In the genomic region with DNA sequence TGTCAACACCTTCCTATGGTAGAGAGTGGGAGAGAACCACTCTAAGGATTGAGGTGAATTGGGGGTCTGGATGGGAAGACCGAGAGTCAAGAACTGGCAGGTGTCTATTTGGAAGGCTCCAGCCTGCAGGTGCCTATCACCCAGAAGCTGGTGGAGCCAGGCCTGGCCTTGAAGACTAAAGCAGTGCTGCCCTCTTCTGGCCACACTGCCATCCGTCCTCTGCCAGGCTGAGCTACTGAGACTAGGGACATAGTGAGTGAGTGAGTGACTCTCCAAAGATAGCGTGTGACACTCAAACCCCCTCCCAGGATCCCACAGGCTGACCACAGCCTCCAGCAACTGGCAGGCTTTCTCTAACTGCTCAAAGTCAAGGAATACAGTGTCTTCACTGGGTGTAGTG, we compare ENCODE assay signal across 8 mouse cellular contexts. TPM values are rescaled to one million over a fixed set of nuclear protein-coding genes. Genes with fewer than 3 reads are reported as not detected.
DNase-seq lines count a peak whose midpoint lies in the region; ATAC-seq and TF ChIP-seq lines count a peak whose summit lies in the region.

No protein-coding gene starts in this region.

- H3K4me2 ChIP-seq in kidney, embryonic 16.5 days (replicated peaks; ENCODE audit: low read depth, low read length) = no peak overlapping the region
- no peak overlapping the region for H3K4me2 ChIP-seq in embryonic facial prominence, embryonic 11.5 days (ENCODE audit: low read depth, low read length)
- H3K4me2 ChIP-seq in midbrain, embryonic 16.5 days (ENCODE audit: low read length) = no peak overlapping the region

- TF ChIP-seq POLR2A in bone marrow, adult 2 months (IDR thresholded peaks at IDR 0.05; ENCODE audit: borderline replicate concordance, control insufficient read depth, low read depth, low read length) = no peak

- H3K9me3 ChIP-seq in kidney, embryonic 16.5 days (ENCODE audit: low read length) = no peaks in the 10 kb centered on the region
- no peaks in the 10 kb centered on the region for H3K9me3 ChIP-seq in embryonic facial prominence, embryonic 11.5 days (replicated peaks; ENCODE audit: control insufficient read depth, low read length)
- H3K9me3 ChIP-seq in midbrain, embryonic 16.5 days (replicated peaks; ENCODE audit: control insufficient read depth, low read length, poor library complexity, severe bottlenecking) = no peaks in the 10 kb centered on the region

- no peak overlapping the region for H3K4me3 ChIP-seq in kidney, embryonic 16.5 days (ENCODE audit: low read length)
- H3K4me3 ChIP-seq in bone marrow, adult 2 months (replicated peaks; ENCODE audit: control insufficient read depth, low read depth, low read length) = no peak overlapping the region
- H3K4me3 ChIP-seq in embryonic facial prominence, embryonic 11.5 days (ENCODE audit: low read depth, low read length) = no peak overlapping the region
- no peak overlapping the region for H3K4me3 ChIP-seq in midbrain, embryonic 16.5 days (ENCODE audit: low read depth, low read length)

- no peaks in the 10 kb centered on the region for H3K36me3 ChIP-seq in kidney, embryonic 16.5 days (ENCODE audit: insufficient read depth, low read length)
- H3K36me3 ChIP-seq in embryonic facial prominence, embryonic 11.5 days (replicated peaks; ENCODE audit: control insufficient read depth, insufficient read depth, low read depth, low read length) = no peaks in the 10 kb centered on the region
- no peaks in the 10 kb centered on the region for H3K36me3 ChIP-seq in midbrain, embryonic 16.5 days (ENCODE audit: control insufficient read depth, insufficient read depth, low read length)

- H3K27me3 ChIP-seq in kidney, embryonic 16.5 days (ENCODE audit: insufficient read depth, low read length) = no peaks in the 10 kb centered on the region
- H3K27me3 ChIP-seq in embryonic facial prominence, embryonic 11.5 days (ENCODE audit: control insufficient read depth, insufficient read depth, low read length) = no peaks in the 10 kb centered on the region
- H3K27me3 ChIP-seq in midbrain, embryonic 16.5 days (ENCODE audit: control insufficient read depth, insufficient read depth, low read depth, low read length) = no peaks in the 10 kb centered on the region

- WGBS in kidney, embryonic 16.5 days = 18% methylated on average over 3 of the region's 3 CpGs
- 15% methylated on average over 3 of the region's 3 CpGs for WGBS in bone marrow, adult 2 months
- 27% methylated on average over 3 of the region's 3 CpGs for WGBS in embryonic facial prominence, embryonic 11.5 days
- 14% methylated on average over 3 of the region's 3 CpGs for WGBS in midbrain, embryonic 16.5 days

- peak; percentile 76 for TF ChIP-seq CTCF in bone marrow, adult 2 months (IDR thresholded peaks at IDR 0.05; ENCODE audit: control insufficient read depth, insufficient read depth, low read length)

- intact Hi-C loops in left cerebral cortex, postnatal 10 days (cut with DNase I) = no loop called here

- no peak overlapping the region for H3K9ac ChIP-seq in kidney, embryonic 16.5 days (replicated peaks; ENCODE audit: low read length)
- H3K9ac ChIP-seq in embryonic facial prominence, embryonic 11.5 days (replicated peaks; ENCODE audit: low read length) = no peak overlapping the region
- no peak overlapping the region for H3K9ac ChIP-seq in midbrain, embryonic 16.5 days (ENCODE audit: low read depth, low read length)

- no peak for ATAC-seq in kidney, embryonic 16.5 days (ENCODE audit: low FRiP score, low TSS enrichment)
- no peak for ATAC-seq in embryonic facial prominence, embryonic 11.5 days (replicated peaks; ENCODE audit: insufficient number of reproducible peaks, low FRiP score, low TSS enrichment, low read depth)
- peak; percentile 66 to 67; a peak in 2 of 4 replicates for ATAC-seq in hematopoietic stem cell, adult 5-6 weeks (replicated peaks in 1 of 2; ENCODE audit: insufficient read depth in 1 of 2, low FRiP score in 2 of 2, low TSS enrichment in 1 of 2, low read depth in 1 of 2, poor library complexity in 2 of 2, severe bottlenecking in 2 of 2)
- ATAC-seq in midbrain, embryonic 16.5 days = peak; percentile 51; the same call in 1 of the 2 replicates

- peak; percentile 77 for DNase-seq in kidney, adult 18-20 months
- DNase-seq in embryonic facial prominence, embryonic 11.5 days (ENCODE audit: low spot score) = peak; percentile 78
- peak; percentile 78 to 85 for DNase-seq in left cerebral cortex, postnatal 10 days (ENCODE audit: extremely low spot score in 1 of 2, low spot score in 2 of 2)
- peak; percentile 55 for DNase-seq in telencephalon, adult 2 months (ENCODE audit: low read depth, low spot score)

- peaks cover 18% of the 10 kb centered on the region for H3K4me1 ChIP-seq in kidney, embryonic 16.5 days (ENCODE audit: insufficient read depth, low read length)
- no peaks in the 10 kb centered on the region; the same call in 1 of the 2 replicates for H3K4me1 ChIP-seq in bone marrow, adult 2 months (ENCODE audit: control insufficient read depth, insufficient read depth, low read length)
- no peaks in the 10 kb centered on the region for H3K4me1 ChIP-seq in embryonic facial prominence, embryonic 11.5 days (ENCODE audit: control insufficient read depth, insufficient read depth, low read length)
- H3K4me1 ChIP-seq in midbrain, embryonic 16.5 days (ENCODE audit: control insufficient read depth, insufficient read depth, low read length) = peaks cover 5% of the 10 kb centered on the region; the same call in 1 of the 2 replicates

- no peak overlapping the region for H3K27ac ChIP-seq in kidney, embryonic 16.5 days (ENCODE audit: low read length)
- no peak overlapping the region for H3K27ac ChIP-seq in bone marrow, adult 2 months (ENCODE audit: control insufficient read depth, insufficient read depth, low read depth, low read length, poor library complexity)
- H3K27ac ChIP-seq in embryonic facial prominence, embryonic 11.5 days (replicated peaks; ENCODE audit: low read depth, low read length) = no peak overlapping the region
- H3K27ac ChIP-seq in midbrain, embryonic 16.5 days (ENCODE audit: low read length) = no peak overlapping the region

RNA-seq across cellular contexts. Expression of a gene that starts 17.0 kb away (rescaled TPM):
- polyA plus RNA-seq in kidney, embryonic 16.5 days (2015; fragmentation: Nextera tagmentation; extraction: Ambion mirVana) = 0.26 and 0.32 TPM in 2 replicates
- not detected in 2 replicates for polyA plus RNA-seq in bone marrow, adult 2 months (2011; ENCODE audit: insufficient read depth, insufficient read length, low replicate concordance, missing spikeins)
- not detected in 2 replicates for polyA plus RNA-seq in embryonic facial prominence, embryonic 11.5 days (2014; fragmentation: Nextera tagmentation; extraction: Ambion mirVana)
- not detected in 2 replicates for total RNA-seq in hematopoietic stem cell, adult 5-6 weeks (2017)
- total RNA-seq in left cerebral cortex, postnatal 10 days (2021) = not detected
- polyA plus RNA-seq in midbrain, embryonic 16.5 days (2015; fragmentation: Nextera tagmentation; extraction: Ambion mirVana) = not detected in 2 replicates

RNA-seq across cellular contexts. Expression of a gene that starts 17.3 kb away (rescaled TPM):
- 30.5 and 32.6 TPM in 2 replicates for polyA plus RNA-seq in kidney, embryonic 16.5 days (2015; fragmentation: Nextera tagmentation; extraction: Ambion mirVana)
- 0.29 and 1.4 TPM in 2 replicates for polyA plus RNA-seq in bone marrow, adult 2 months (2011; ENCODE audit: insufficient read depth, insufficient read length, low replicate concordance, missing spikeins)
- polyA plus RNA-seq in embryonic facial prominence, embryonic 11.5 days (2014; fragmentation: Nextera tagmentation; extraction: Ambion mirVana) = 2.0 and 2.4 TPM in 2 replicates
- not detected in 2 replicates for total RNA-seq in hematopoietic stem cell, adult 5-6 weeks (2017)
- total RNA-seq in left cerebral cortex, postnatal 10 days (2021) = 10 to 100 TPM; 21.2 to 28.0 TPM
- 7.3 and 7.8 TPM in 2 replicates for polyA plus RNA-seq in midbrain, embryonic 16.5 days (2015; fragmentation: Nextera tagmentation; extraction: Ambion mirVana)

RNA-seq across cellular contexts. Expression of a gene that starts 51.3 kb away (rescaled TPM):
- 3.2 and 4.4 TPM in 2 replicates for polyA plus RNA-seq in kidney, embryonic 16.5 days (2015; fragmentation: Nextera tagmentation; extraction: Ambion mirVana)
- polyA plus RNA-seq in bone marrow, adult 2 months (2011; ENCODE audit: insufficient read depth, insufficient read length, low replicate concordance, missing spikeins) = 0.87 TPM in 1 of 2 replicates, not detected in the other
- 3.9 and 4.0 TPM in 2 replicates for polyA plus RNA-seq in embryonic facial prominence, embryonic 11.5 days (2014; fragmentation: Nextera tagmentation; extraction: Ambion mirVana)
- not detected in 2 replicates for total RNA-seq in hematopoietic stem cell, adult 5-6 weeks (2017)
- 100 to 1,000 TPM; 368 to 379 TPM for total RNA-seq in left cerebral cortex, postnatal 10 days (2021)
- polyA plus RNA-seq in midbrain, embryonic 16.5 days (2015; fragmentation: Nextera tagmentation; extraction: Ambion mirVana) = 71.0 and 83.0 TPM in 2 replicates

Comparison
In these comparisons a context has a peak if more than half of its experiments do, and no peak if none do; other contexts are left out.
1. ATAC-seq: peak in hematopoietic stem cell, adult 5-6 weeks (2 of 2) and midbrain, embryonic 16.5 days (single experiment); none in kidney, embryonic 16.5 days (single experiment) and embryonic facial prominence, embryonic 11.5 days (single experiment).
2. RNA of a gene that starts 51.3 kb away (polyA plus RNA-seq): 71.0 to 83.0 TPM in midbrain, embryonic 16.5 days; 3.9 to 4.0 TPM in embryonic facial prominence, embryonic 11.5 days, 3.2 to 4.4 TPM in kidney, embryonic 16.5 days and 0.87 TPM in bone marrow, adult 2 months; every median in the first group is over 10 times any median in the second.
3. Peak in every context shown above with its lines, with median percentiles within 50 percentile points of each other: DNase-seq.